Mouse (Mus musculus) retina, embryonic 14.5 days (tissue): ENCODE measurements around the gene Cd5.

Source experiments
- DNase-seq: peaks from one replicate; pipeline ENCODE4 v3.0.0-alpha.2; 2015; ENCODE audit warnings: low spot score

Cd5 gene

DNA sequence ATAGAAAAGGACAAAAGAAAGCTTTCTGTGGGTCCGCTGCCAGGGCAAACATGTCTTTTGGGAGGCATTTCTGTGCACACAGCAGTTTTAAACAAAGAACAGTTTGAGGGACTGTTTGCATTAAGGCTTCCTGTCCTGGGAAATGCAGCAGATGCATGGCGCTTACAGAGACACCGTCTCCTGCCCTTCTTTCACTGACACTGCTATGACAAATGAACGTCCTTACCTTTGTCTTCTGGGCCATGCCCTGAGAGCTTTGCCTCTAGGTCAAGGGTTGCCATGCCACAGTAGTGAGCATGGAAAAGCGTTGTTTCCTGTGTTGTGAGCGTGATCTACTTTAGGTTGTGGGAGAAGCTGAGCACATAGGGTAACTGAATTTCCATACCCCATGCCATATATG, 19.9 kb upstream of the Cd5 start:
- no peak for DNase-seq

GRCm38 (mm10) chr19:10757526-10757925, 18.7 kb upstream of the Cd5 start:
- no peak for DNase-seq

DNA sequence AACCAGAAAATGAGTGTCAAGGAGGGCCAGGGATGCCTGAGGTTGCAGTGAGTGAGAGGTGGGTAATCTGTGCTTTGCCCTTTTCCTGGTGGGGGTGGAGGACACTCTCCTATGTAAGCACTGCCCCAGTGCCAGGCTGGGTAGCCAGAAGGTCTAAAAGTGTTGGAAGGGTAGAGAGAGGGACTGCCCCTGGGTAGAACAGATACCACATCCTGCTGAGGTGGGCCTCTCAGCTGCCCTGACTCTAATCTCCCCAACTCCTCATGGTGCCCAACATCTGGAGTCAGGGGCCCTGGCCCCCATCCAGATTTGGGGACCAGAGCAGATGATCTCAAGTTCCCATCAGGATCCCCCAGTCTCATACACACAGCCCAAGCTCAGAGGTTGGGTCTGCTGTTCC, 18.3 kb upstream of the Cd5 start:
- DNase-seq = no peak

GRCm38 (mm10) chr19:10752646-10753045, 13.8 kb upstream of the Cd5 start:
- DNase-seq = no peak

GRCm38 (mm10) chr19:10752106-10752505, 13.3 kb upstream of the Cd5 start:
- DNase-seq = no peak

DNA sequence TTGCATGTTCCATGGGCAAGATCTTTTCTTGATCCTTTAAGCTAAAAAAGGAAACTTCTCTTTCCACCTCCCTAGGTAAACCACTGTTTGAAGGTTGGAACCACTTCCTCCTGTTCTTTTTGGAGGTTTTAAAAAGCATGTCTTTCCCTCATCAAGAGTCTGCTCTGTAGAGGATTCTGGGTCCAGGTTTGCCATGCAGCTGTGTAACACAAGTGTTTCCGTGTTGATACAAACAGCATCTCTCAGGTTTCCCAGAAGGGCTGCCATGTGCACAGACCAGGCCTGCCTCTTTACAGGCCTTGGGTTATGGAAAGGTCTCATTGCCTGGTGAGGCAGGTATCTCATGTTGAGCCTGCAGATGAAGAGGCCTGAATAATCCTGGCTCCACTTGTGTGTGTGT, 12.8 kb upstream of the Cd5 start:
- DNase-seq = no peak

- DNase-seq = no peak
Measured at GRCm38 (mm10) chr19:10750161-10750560, 11.4 kb upstream of the Cd5 start.

DNA sequence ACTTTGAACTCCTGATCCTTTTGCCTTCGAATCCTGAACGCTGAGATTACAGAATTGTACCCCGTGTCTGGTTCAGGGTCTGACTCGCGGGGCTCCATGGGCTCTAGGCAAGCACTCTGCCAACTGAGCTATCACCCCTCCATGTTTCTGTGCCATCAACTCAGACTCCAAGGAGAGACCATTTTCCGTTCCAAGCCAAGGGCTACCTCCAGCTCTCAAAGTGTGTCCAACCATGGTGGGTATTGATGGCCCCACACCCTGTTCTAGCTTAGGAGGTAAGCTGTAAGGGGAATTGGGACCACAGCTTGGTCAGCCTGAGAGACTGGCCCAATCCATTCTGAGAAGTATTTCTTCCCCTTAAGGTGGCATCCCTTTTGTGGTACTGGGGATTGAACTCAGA, 10.5 kb upstream of the Cd5 start:
- no peak for DNase-seq

GRCm38 (mm10) chr19:10748401-10749102, 9.8 kb upstream of the Cd5 start:
- DNase-seq = peak; percentile 20

GRCm38 (mm10) chr19:10747718-10748117, 8.9 kb upstream of the Cd5 start:
- DNase-seq = no peak

DNA sequence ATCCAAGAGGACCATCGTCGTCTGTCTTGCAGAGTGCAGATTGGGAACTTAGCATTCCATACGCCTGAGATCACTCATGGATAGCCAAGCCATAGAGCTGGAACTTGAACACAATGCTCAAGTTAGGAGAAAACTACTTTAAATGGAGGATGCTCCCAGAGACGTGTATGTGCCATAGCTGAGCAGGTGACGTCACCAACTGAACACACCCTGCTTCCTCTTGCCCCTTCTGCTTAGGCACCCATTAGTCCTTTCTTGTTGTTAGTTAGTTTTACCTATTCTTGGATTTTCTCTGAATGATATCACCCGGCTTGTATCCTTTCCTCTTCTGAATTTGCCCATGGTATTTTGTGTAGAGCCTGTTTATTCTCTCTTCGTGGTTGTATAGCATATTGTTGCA, 8.4 kb upstream of the Cd5 start:
- DNase-seq = no peak

DNA sequence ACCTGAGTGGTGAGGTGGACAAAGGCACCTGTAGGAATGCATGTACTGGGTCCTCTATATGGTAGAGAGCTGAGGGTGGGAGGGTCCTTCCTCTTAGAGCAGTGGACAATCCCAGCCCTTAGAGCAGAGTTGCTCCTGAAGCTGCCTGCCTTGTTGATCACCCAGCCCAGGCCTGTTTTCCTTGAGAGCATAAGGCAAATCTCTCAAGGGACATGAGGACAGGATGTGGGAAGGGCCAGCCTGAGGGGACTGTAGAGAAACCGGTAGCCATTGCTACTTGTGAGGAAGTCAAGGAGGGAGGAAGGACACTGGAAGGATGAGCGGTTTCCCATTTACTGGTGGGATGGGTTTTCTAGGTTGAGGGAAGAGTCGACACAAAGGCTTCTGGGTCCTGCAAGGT, 3.8 kb upstream of the Cd5 start:
- DNase-seq = no peak

DNA sequence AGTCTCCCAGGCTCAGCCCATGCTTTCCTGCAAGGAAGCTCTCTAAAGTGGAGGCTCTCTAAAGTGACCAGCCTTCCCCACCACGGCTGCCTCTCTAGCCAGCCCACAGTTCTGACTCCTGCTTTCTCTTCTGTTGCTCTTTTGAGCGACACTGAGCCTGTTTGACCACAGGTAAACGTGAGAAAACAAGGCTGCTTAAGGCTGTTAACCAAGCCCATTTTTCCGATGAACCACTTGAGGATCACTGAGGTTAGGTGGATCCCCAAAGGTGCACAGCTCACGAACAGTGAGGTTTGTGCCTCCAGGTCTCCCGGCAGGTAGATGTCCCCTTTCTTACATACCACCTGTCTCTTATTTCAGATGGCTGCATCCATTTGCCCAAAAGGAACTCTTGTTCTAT, 3.3 kb upstream of the Cd5 start:
- DNase-seq = no peak

DNA sequence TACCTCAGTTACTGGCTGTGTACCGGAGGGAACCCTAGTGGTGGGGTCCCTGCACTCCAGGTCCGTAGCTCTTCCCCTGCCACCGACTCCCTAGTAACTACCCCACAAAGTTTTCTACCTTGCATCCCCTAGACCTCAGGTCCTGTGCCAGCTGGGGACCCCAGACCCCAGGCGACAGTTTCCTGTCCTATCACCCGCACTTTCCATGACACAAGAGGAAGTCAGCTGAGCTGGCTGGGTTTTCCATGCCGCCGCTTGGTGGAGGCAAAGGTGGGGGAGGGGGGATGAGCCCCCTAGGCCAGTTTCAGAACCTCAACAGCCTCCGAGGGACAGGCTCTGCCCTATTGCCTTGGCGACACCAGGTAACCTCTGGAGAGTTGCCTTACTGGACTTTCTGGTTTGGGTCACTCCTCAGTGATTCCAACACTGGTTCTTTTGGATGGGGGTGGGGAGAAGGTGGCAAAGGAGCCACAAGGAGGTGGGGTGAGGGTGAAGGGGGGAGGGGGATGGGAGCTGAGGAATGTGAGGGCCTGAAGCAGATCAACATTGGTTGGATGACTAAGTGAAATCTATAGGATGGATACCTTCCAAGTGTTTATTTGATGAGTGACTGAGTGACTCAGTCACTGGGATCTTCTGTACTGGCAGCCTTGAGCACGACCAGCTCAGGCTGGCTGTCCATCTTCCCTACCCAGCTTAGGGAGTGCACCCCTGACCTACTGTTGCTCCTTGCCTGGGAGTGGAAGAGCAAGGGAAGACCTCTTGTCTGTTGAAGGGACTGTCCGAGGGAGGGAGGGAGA, 2.0 kb upstream of the Cd5 start:
- no peak for DNase-seq

- no peak for DNase-seq
Measured at GRCm38 (mm10) chr19:10739916-10740315, 1.1 kb upstream of the Cd5 start.

- no peak for DNase-seq
Measured at GRCm38 (mm10) chr19:10738038-10738437, 764 bp downstream of the Cd5 start.

GRCm38 (mm10) chr19:10735861-10736260, 2.9 kb downstream of the Cd5 start:
- no peak for DNase-seq

- DNase-seq = no peak
Measured at GRCm38 (mm10) chr19:10735061-10735460, 3.7 kb downstream of the Cd5 start.

DNA sequence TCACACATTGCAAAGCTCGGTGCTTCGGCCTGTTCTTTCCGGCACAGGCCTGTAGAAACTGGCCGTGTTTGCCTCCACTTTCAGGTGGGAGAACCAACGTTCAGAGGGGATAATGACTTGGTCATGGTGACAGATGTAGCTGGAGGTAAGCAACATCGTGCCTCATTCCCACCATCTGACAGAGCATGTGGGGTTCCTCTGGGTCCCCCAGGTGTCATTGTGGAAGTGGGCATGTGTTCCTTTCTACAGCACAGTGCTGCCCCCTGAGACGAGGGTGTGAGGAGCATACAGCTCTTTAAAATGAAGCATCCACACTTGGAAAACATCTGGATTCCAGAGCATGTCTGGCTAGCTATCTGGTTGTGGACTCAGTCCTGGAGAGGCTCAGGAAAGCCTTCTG, 4.2 kb downstream of the Cd5 start:
- no peak for DNase-seq

DNA sequence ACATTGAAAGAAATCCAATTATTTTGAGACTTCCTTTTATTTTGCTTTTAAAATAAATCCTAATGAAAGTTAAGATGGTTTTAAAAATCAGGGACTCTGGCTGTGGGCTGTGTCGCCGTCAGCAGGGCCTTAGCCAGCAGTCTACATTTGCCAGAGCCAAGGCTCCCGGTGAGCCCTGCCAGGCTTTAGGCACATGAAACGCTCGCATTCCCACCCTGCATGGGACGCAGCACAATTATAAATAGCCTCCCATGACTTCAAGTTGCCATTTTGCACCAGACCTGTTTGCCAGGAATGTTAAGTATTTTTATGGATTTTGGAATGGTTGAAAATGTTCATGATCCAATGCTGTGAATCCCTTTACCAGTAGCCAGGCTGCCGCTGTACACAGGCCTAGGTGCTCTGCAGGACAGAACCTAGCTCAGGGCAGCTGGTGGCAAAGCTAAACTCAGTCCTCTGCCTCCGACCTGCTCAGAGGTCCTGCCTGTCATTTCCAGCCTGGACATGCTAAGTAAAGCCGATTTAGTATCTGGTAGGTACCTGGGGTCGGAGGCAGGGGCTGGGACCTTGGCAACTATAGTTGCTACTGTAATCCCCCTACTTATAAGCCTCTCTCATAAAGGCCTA, 5.2 kb downstream of the Cd5 start:
- no peak for DNase-seq

- no peak for DNase-seq
Measured at GRCm38 (mm10) chr19:10732741-10733140, 6.1 kb downstream of the Cd5 start.

GRCm38 (mm10) chr19:10731975-10732374, 6.8 kb downstream of the Cd5 start:
- no peak for DNase-seq

- no peak for DNase-seq
Measured at GRCm38 (mm10) chr19:10730469-10730868, 8.3 kb downstream of the Cd5 start.
